Mouse (Mus musculus): ENCODE results near the gene Gm10188. TPM values are rescaled to one million over a fixed set of nuclear protein-coding genes. Genes with fewer than 3 reads are reported as not detected.
A peak's percentile ranks its signal among the peaks of the same experiment; 100 is the strongest.

Gene Gm10188
- polyA plus RNA-seq, 1 experiment from 2014 or later: not detected

DNA sequence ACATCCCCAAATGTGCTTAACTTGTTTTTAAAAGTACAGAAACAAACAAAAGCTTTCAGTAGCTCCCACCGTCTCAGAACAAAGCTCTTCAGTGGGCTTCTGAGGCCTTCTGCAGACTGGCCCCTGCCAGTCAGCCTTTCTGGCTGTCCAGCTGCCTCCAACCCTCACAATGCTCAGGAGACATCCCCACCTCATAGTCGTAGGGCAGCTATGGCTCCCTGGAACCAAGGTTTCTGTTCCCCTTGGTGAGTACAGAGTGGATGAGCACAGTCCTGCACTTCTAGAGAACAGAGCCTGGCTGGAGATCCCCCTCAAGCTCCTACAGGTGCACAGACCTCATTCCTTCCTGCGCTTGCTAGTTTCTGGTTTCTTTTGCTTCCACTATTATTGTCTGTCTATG, 13.3 kb downstream of the Gm10188 start:
- Histone ChIP-seq H3K27ac (no peak overlapping the region), H3K4me3 (replicated peaks) (no peak overlapping the region), H3K4me2 (no peak overlapping the region), H3K27me3 (peaks cover 20% of the 10 kb centered on the region), H3K36me3 (no peaks in the 10 kb centered on the region), H3K4me1 (peaks cover 7% of the 10 kb centered on the region), H3K9me3 (replicated peaks) (no peaks in the 10 kb centered on the region), H3K9ac (no peak overlapping the region)
- ATAC-seq (replicated peaks; ENCODE audit: low FRiP score): no peak
- 45% methylated on average over 3 of the region's 3 CpGs for WGBS

DNA sequence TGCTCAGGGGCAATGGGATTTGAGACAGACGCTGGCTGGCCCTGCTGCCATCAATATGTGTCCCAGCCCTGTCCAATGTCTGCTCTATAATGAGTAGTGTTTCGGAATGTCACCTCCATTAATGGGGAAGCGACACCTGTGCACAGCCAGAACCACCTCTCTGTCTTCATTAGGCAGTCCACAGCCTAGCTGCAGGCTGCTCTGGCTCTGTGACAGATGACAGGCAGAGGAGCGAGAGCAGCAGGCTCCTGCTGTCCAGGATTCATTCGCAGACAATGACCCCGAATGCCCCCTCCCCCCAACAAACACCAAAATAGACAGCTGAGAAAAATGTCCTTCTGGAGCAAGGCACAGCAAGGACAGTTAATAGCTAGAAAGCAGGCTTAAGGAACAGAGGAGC, 16.5 kb downstream of the Gm10188 start:
- H3K27me3 ChIP-seq: peaks cover 38% of the 10 kb centered on the region
- no peaks in the 10 kb centered on the region for H3K9me3 ChIP-seq (replicated peaks)
- 43% methylated on average over 6 of the region's 6 CpGs for WGBS
- no peak for ATAC-seq (replicated peaks; ENCODE audit: low FRiP score)
- no peak overlapping the region for H3K27ac ChIP-seq
- no peak overlapping the region for H3K4me3 ChIP-seq (replicated peaks)
- H3K4me2 ChIP-seq: no peak overlapping the region
- no peak overlapping the region for H3K9ac ChIP-seq
- H3K36me3 ChIP-seq: no peaks in the 10 kb centered on the region
- H3K4me1 ChIP-seq: peaks cover 23% of the 10 kb centered on the region

DNA sequence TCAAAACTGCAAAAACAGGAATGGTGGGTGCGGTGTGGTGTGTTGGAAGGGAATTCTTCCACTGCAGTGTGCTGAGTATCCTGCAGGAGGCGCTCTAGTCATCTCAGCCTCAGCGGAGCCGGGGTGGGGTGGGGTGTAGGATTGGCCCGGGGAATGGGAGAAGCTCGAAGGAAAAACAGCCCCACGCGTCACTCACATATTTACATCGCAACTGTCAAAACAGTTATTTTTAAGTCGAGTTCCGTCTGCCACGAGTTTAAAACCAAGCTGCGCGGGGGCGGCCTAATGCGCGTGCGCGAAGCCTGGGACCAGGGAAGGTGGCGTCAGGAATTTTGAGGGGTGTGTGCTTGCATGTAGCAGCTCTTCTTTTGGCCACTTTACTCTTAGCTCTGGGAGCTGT, 17.3 kb downstream of the Gm10188 start:
- H3K9me3 ChIP-seq (replicated peaks): no peaks in the 10 kb centered on the region
- peaks cover 26% of the 10 kb centered on the region for H3K4me1 ChIP-seq
- H3K4me3 ChIP-seq (replicated peaks): peak overlapping the region; percentile 28
- peak overlapping the region; percentile 52 for H3K4me2 ChIP-seq
- H3K36me3 ChIP-seq: no peaks in the 10 kb centered on the region
- 4% methylated on average over 20 of the region's 20 CpGs for WGBS
- H3K27me3 ChIP-seq: peaks cover 46% of the 10 kb centered on the region
- H3K9ac ChIP-seq: no peak overlapping the region
- no peak overlapping the region for H3K27ac ChIP-seq
- 0 out of 2 replicates have a peak, but pooled peaks have one; percentile 56 for ATAC-seq (replicated peaks; ENCODE audit: low FRiP score)

DNA sequence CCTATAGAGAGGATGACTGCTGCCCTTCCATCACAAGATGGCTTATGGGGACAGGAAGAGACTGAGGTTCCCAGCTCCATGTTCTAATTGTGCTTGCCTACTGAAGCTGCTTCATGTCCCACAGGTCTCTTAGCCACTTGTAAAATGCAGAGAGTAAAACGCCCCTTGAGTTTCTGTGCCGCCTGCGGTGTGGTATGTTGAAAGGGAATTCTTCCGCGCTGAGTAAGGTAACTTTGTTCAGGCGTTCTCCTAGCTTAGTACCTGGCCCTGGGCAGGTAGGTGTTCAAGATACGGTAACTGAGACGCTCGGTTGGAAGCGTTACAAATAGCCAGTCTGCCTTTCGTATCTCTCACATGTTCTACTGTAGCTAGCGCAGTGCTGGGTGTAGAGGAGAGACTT, 17.9 kb downstream of the Gm10188 start:
- peaks cover 26% of the 10 kb centered on the region for H3K4me1 ChIP-seq
- H3K36me3 ChIP-seq: no peaks in the 10 kb centered on the region
- H3K27me3 ChIP-seq: peaks cover 51% of the 10 kb centered on the region
- 42% methylated on average over 12 of the region's 12 CpGs for WGBS
- H3K4me3 ChIP-seq (replicated peaks): peak overlapping the region; percentile 28
- no peaks in the 10 kb centered on the region for H3K9me3 ChIP-seq (replicated peaks)
- H3K9ac ChIP-seq: no peak overlapping the region
- no peak for ATAC-seq (replicated peaks; ENCODE audit: low FRiP score)
- H3K4me2 ChIP-seq: peak overlapping the region; percentile 52
- no peak overlapping the region for H3K27ac ChIP-seq

DNA sequence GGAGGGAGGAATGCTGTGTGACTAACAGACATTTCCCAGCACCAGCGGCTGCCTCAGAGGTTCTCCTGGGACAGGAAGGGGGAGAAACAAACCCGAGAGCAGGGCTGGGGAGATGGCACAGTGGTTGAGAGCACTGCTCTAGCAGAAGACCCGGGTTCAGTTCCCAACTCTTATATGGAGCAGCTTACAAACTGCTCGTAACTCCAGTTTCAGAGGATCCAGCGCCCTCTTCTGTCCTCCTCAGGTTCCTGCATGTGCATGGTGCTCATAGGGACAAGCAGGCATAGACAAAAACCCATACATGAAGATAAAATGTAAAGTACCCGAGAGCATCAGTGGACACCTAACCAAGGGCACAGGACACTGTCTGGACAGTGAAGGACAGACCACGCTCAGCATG, 18.6 kb downstream of the Gm10188 start:
- no peak overlapping the region for H3K4me2 ChIP-seq
- no peak overlapping the region for H3K27ac ChIP-seq
- H3K4me3 ChIP-seq (replicated peaks): no peak overlapping the region
- no peak overlapping the region for H3K9ac ChIP-seq
- H3K4me1 ChIP-seq: peaks cover 29% of the 10 kb centered on the region
- no peak for ATAC-seq (replicated peaks; ENCODE audit: low FRiP score)
- H3K9me3 ChIP-seq (replicated peaks): no peaks in the 10 kb centered on the region
- no peaks in the 10 kb centered on the region for H3K36me3 ChIP-seq
- peaks cover 51% of the 10 kb centered on the region for H3K27me3 ChIP-seq
- WGBS: 23% methylated on average over 7 of the region's 7 CpGs

DNA sequence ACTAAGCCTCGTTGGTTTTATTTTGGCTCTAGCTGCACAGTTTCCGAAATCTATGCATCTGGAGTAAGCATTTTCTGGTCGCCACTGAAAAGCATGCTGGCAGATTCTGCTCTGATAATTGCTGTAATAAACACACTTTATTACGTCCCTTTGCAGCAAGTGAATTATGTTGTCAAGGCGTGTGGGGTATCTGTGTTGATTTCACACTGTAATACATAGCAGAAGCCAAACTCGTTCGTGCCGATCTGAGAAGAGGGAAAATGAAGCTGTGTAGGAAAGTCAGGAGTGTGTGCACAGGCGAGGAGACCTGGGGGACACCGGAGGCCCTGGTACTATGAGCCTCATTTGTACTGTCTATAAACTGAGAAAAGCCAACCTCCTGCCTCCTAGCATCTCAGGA, 20.2 kb downstream of the Gm10188 start:
- H3K4me1 ChIP-seq: peaks cover 29% of the 10 kb centered on the region
- no peak overlapping the region for H3K4me3 ChIP-seq (replicated peaks)
- no peaks in the 10 kb centered on the region for H3K9me3 ChIP-seq (replicated peaks)
- H3K27me3 ChIP-seq: peaks cover 54% of the 10 kb centered on the region
- H3K9ac ChIP-seq: no peak overlapping the region
- no peaks in the 10 kb centered on the region for H3K36me3 ChIP-seq
- 38% methylated on average over 10 of the region's 10 CpGs for WGBS
- no peak overlapping the region for H3K27ac ChIP-seq
- no peak overlapping the region for H3K4me2 ChIP-seq
- ATAC-seq (replicated peaks; ENCODE audit: low FRiP score): no peak

DNA sequence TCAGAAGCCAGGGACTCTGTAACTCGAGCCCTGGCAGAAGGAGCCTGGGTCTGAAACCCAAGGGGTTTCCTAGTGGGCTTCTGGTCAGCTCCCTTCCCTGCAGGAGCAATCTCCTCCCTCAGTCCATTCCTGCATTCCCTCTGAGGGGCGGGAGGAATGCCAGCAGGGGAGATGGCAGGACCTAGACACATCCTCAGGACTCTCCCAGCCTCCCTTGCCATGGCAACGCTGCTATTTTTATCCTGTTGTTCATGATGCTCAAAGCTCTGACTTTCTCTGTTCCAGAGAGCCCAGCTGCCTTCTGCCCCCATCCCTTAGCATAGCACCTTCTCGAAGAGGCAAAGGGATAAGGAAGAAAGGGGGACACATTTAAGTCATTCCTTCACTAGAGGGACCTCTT, 21.4 kb downstream of the Gm10188 start:
- Histone ChIP-seq H3K4me1 (peaks cover 29% of the 10 kb centered on the region), H3K27me3 (peaks cover 65% of the 10 kb centered on the region), H3K27ac (no peak overlapping the region), H3K36me3 (no peaks in the 10 kb centered on the region), H3K9ac (no peak overlapping the region), H3K4me2 (no peak overlapping the region), H3K9me3 (replicated peaks) (no peaks in the 10 kb centered on the region), H3K4me3 (replicated peaks) (no peak overlapping the region)
- ATAC-seq (replicated peaks; ENCODE audit: low FRiP score): no peak
- WGBS: 18% methylated on average over 4 of the region's 4 CpGs

DNA sequence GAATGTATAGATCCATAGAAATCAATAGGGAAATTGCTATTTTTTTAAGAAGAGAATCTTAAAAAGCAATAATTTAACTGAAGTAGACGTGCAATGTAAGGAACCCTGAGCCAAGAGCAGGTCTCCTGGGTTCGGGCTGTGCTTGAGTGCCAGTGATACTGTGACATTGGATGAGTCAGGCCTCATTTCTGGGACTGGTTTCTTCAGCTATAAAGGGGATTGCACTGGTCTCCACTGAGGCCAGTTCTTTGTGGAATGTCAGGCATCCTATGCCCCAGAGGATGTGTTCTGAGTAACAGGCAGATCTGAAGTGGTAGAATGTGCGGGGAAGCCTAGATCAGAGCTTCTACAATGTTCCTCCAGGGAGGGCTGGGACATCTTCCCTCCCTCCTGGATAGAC, 22.7 kb downstream of the Gm10188 start:
- no peaks in the 10 kb centered on the region for H3K9me3 ChIP-seq (replicated peaks)
- no peak overlapping the region for H3K4me2 ChIP-seq
- 72% methylated on average over 3 of the region's 3 CpGs for WGBS

DNA sequence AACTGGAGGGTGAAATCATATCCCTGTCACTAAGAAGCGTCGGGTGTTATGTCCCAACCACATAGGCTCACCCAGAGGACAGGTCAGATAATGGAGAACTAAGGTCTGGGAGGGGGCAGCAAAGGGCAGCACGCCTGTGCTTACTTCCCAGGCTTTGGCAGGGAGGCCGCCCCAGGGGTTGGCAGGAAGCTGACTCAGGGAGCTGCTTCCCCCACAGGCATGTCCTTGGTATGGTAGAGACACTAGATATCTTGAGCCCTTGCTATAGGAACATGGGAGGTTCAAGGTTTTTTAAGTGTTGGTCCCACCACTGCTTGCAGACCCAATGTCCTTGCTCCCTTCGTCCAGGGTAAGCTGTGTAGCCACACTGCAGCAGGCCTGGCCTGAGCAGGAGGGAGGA, 23.6 kb downstream of the Gm10188 start:
- no peak overlapping the region for H3K9ac ChIP-seq
- no peaks in the 10 kb centered on the region for H3K9me3 ChIP-seq (replicated peaks)
- H3K4me1 ChIP-seq: peaks cover 22% of the 10 kb centered on the region
- H3K4me2 ChIP-seq: no peak overlapping the region
- H3K36me3 ChIP-seq: no peaks in the 10 kb centered on the region
- H3K27me3 ChIP-seq: peaks cover 68% of the 10 kb centered on the region
- H3K27ac ChIP-seq: no peak overlapping the region
- H3K4me3 ChIP-seq (replicated peaks): no peak overlapping the region
- WGBS: 44% methylated on average over 5 of the region's 5 CpGs
- no peak for ATAC-seq (replicated peaks; ENCODE audit: low FRiP score)

More for the DNA sequence above, 22.7 kb downstream of the Gm10188 start:
- H3K9ac ChIP-seq: no peak overlapping the region
- peaks cover 70% of the 10 kb centered on the region for H3K27me3 ChIP-seq
- no peaks in the 10 kb centered on the region for H3K36me3 ChIP-seq
- ATAC-seq (replicated peaks; ENCODE audit: low FRiP score): no peak
- H3K4me3 ChIP-seq (replicated peaks): no peak overlapping the region
- H3K27ac ChIP-seq: no peak overlapping the region
- H3K4me1 ChIP-seq: peaks cover 22% of the 10 kb centered on the region

DNA sequence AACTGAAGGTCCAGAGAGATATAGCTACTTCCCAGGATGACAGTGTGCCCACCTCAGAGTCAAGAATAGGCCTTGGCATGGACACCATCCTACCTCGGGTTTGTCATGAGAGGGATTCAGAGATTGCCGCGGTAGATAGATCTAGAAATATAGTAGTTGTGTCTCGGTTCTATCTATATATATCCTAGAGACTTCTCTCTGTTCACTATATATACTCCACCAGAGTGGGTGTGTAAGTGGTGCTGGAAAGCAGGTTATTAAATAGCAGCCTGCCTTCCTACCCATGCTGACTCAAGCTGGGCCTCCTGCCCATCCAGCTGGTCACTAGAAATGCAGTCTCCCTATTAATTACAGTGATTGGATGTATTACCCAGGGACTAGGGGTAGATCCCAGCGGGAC, 26.8 kb downstream of the Gm10188 start:
- H3K9me3 ChIP-seq (replicated peaks): no peaks in the 10 kb centered on the region
- WGBS: 92% methylated on average over 5 of the region's 5 CpGs
- no peak overlapping the region for H3K4me3 ChIP-seq (replicated peaks)
- H3K4me2 ChIP-seq: no peak overlapping the region
- peaks cover 74% of the 10 kb centered on the region for H3K27me3 ChIP-seq
- H3K36me3 ChIP-seq: no peaks in the 10 kb centered on the region
- 0 out of 2 replicates have a peak, but pooled peaks cover 3% of the 10 kb centered on the region for H3K4me1 ChIP-seq
- H3K27ac ChIP-seq: no peak overlapping the region
- no peak for ATAC-seq (replicated peaks; ENCODE audit: low FRiP score)
- no peak overlapping the region for H3K9ac ChIP-seq

DNA sequence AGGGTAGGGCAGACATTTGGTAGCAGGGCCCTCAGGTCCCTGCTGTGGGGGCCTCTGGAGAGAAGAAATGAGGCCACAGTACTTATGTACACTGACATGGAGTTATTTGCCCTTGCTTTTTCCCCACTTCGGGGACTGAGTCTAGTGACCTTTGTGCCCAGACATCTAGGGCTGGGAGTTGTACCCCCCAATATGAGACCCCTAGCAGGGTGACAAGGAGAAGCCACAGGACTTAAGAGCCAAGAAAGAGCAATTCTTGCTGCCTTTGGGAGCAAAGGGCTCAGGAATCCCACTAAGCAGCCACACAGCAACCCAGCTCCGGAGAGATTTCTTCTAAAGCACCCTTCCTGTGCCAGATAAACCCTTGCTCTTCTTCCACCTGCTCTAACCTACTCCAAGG, 27.6 kb downstream of the Gm10188 start:
- peaks cover 5% of the 10 kb centered on the region; the same call in 1 of the 2 replicates for H3K4me1 ChIP-seq
- WGBS: 51% methylated on average over 2 of the region's 2 CpGs
- no peaks in the 10 kb centered on the region for H3K9me3 ChIP-seq (replicated peaks)
- H3K36me3 ChIP-seq: no peaks in the 10 kb centered on the region
- no peak overlapping the region for H3K4me2 ChIP-seq
- H3K27ac ChIP-seq: no peak overlapping the region
- no peak overlapping the region for H3K9ac ChIP-seq
- H3K27me3 ChIP-seq: peaks cover 74% of the 10 kb centered on the region
- no peak overlapping the region for H3K4me3 ChIP-seq (replicated peaks)
- ATAC-seq (replicated peaks; ENCODE audit: low FRiP score): no peak

DNA sequence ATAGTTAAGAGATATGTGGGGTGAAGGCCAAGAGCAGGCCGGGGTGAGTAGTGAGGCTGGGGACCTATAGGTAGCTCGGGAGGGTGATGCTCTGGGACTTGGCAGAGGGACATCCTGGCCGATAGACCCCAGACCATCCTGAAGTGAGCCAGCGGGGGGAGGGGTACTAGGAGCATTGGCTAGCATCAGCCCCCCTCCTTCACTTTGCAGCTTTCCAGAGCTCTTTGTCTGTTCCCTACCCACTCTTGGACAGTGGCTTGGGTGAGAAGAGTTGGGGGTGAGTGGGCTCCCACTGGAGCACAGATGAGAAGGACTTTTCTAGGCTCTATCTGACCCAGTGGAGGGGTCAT, 28.1 kb downstream of the Gm10188 start:
- no peak overlapping the region for H3K4me2 ChIP-seq
- no peak overlapping the region for H3K9ac ChIP-seq
- no peaks in the 10 kb centered on the region for H3K36me3 ChIP-seq
- peaks cover 9% of the 10 kb centered on the region; the same call in 1 of the 2 replicates for H3K4me1 ChIP-seq
- peaks cover 76% of the 10 kb centered on the region for H3K27me3 ChIP-seq
- ATAC-seq (replicated peaks; ENCODE audit: low FRiP score): no peak
- 40% methylated on average over 4 of the region's 4 CpGs for WGBS
- H3K4me3 ChIP-seq (replicated peaks): no peak overlapping the region
- no peak overlapping the region for H3K27ac ChIP-seq
- H3K9me3 ChIP-seq (replicated peaks): no peaks in the 10 kb centered on the region
